Mouse (Mus musculus) erythroblast, adult 5-6 weeks (primary cell): ENCODE measurements around the gene Selenbp1. TPM values are rescaled to one million over a fixed set of nuclear protein-coding genes. Genes with fewer than 3 reads are reported as not detected.
"Not testable (repeated sequence)": the region's sequence is repeated elsewhere in the genome, so short reads cannot be mapped to it uniquely, and the experiment has no call there.

Experiments
- ATAC-seq: replicated peaks from 2 replicates; pipeline ENCODE4 v1.8.0; 2016; ENCODE audit warnings: moderate number of reproducible peaks, mild to moderate bottlenecking, moderate TSS enrichment, inconsistent platforms; ENCODE audit not compliant: poor library complexity, low FRiP score, severe bottlenecking
- total RNA-seq, 2 experiments: library from RNA; stranded (forward) in 1 of 2; stranded (reverse) in 1 of 2; fragments of 150-400 nt in 1 of 2; fragments of 200-764, 138-1000 nt in 1 of 2; gene quantifications; 2 replicates each; pipeline versions ENCODE4 v1.2.3 to v1.2.4; 2015 to 2017; ENCODE audit warnings: low replicate concordance in 2 of 2

The Selenbp1 gene
- total RNA-seq (2015; ENCODE audit: low replicate concordance) (20.3 and 45.0 TPM in 2 replicates), total RNA-seq (2017; ENCODE audit: low replicate concordance) (35.3 and 41.0 TPM in 2 replicates)

- ATAC-seq = peak; percentile 74
Observed at GRCm38 (mm10) chr3:94932809-94933564, at the start of gene Selenbp1. Selenbp1 (plus strand) TSS chr3:94933056.

- ATAC-seq = peak; percentile 97
Observed at GRCm38 (mm10) chr3:94886316-94887224, 46.3 kb upstream of the Selenbp1 start, which contains the start of gene Psmb4. Psmb4 (minus strand) TSS chr3:94886961.

GRCm38 (mm10) chr3:94888595-94888994 lies 44.3 kb upstream of the Selenbp1 start:
- ATAC-seq = peak; percentile 54

GRCm38 (mm10) chr3:94894076-94894475 lies 38.8 kb upstream of the Selenbp1 start:
- no peak for ATAC-seq

GRCm38 (mm10) chr3:94902747-94903146 lies 30.1 kb upstream of the Selenbp1 start:
- ATAC-seq = peak; percentile 77

- ATAC-seq = not testable (repeated sequence)
Observed at GRCm38 (mm10) chr3:94904759-94905158, 28.1 kb upstream of the Selenbp1 start.

GRCm38 (mm10) chr3:94906482-94906881 lies 26.4 kb upstream of the Selenbp1 start:
- peak; percentile 79 for ATAC-seq

GRCm38 (mm10) chr3:94911050-94911693 lies 21.7 kb upstream of the Selenbp1 start:
- ATAC-seq = no peak

- no peak for ATAC-seq
Observed at GRCm38 (mm10) chr3:94913801-94914200, 19.1 kb upstream of the Selenbp1 start.

GRCm38 (mm10) chr3:94915903-94916741 lies 16.7 kb upstream of the Selenbp1 start:
- no peak for ATAC-seq

- peak; percentile 97 for ATAC-seq
Observed at GRCm38 (mm10) chr3:94917816-94918361, 15.0 kb upstream of the Selenbp1 start.

GRCm38 (mm10) chr3:94918845-94919244 lies 14.0 kb upstream of the Selenbp1 start:
- ATAC-seq = no peak

- no peak for ATAC-seq
Observed at GRCm38 (mm10) chr3:94921104-94921503, 11.8 kb upstream of the Selenbp1 start.

GRCm38 (mm10) chr3:94922333-94922732 lies 10.5 kb upstream of the Selenbp1 start:
- no peak for ATAC-seq

- no peak; the same call in 1 of the 2 replicates for ATAC-seq
Observed at GRCm38 (mm10) chr3:94924688-94925087, 8.2 kb upstream of the Selenbp1 start.

GRCm38 (mm10) chr3:94926301-94926736 lies 6.5 kb upstream of the Selenbp1 start:
- ATAC-seq = peak; percentile 65

- not testable (repeated sequence) for ATAC-seq
Observed at GRCm38 (mm10) chr3:94928979-94929378, 3.9 kb upstream of the Selenbp1 start.

- ATAC-seq = not testable (repeated sequence)
Observed at GRCm38 (mm10) chr3:94930386-94931266, 2.2 kb upstream of the Selenbp1 start.
